Mouse (Mus musculus): ENCODE data around the gene Olfr522. TPM values are rescaled to one million over a fixed set of nuclear protein-coding genes. Genes with fewer than 3 reads are reported as not detected.

Gene Olfr522
- polyA plus RNA-seq, 1 experiment from 2014 or later, result not detected

GRCm38 (mm10) chr7:140122765-140123164 is 41.8 kb downstream of the Olfr522 start:
- Histone ChIP-seq H3K27me3 (ENCODE audit: insufficient read depth, poor library complexity, severe bottlenecking) (no peaks in the 10 kb centered on the region), H3K4me1 (peaks cover 13% of the 10 kb centered on the region), H3K27ac (no peak overlapping the region), H3K36me3 (no peaks in the 10 kb centered on the region), H3K4me3 (no peak overlapping the region), H3K9me3 (no peaks in the 10 kb centered on the region)
- 27% methylated on average over 4 of the region's 4 CpGs for WGBS
- DNase-seq (ENCODE audit: low spot score), result no peak

- no peak for DNase-seq (ENCODE audit: low spot score)
- Histone ChIP-seq H3K4me3 (no peak overlapping the region), H3K27me3 (ENCODE audit: insufficient read depth, poor library complexity, severe bottlenecking) (no peaks in the 10 kb centered on the region), H3K4me1 (peaks cover 8% of the 10 kb centered on the region; the same call in 1 of the 2 replicates), H3K36me3 (no peaks in the 10 kb centered on the region), H3K9me3 (no peaks in the 10 kb centered on the region), H3K27ac (no peak overlapping the region)
- WGBS, result 71% methylated on average over 13 of the region's 13 CpGs
Observed at GRCm38 (mm10) chr7:140121338-140121910, 43.1 kb downstream of the Olfr522 start.

- 84% methylated on average over 2 of the region's 2 CpGs for WGBS
- Histone ChIP-seq H3K4me3 (no peak overlapping the region), H3K27me3 (ENCODE audit: insufficient read depth, poor library complexity, severe bottlenecking) (no peaks in the 10 kb centered on the region), H3K27ac (no peak overlapping the region), H3K9me3 (no peaks in the 10 kb centered on the region), H3K36me3 (no peaks in the 10 kb centered on the region), H3K4me1 (peaks cover 6% of the 10 kb centered on the region; the same call in 1 of the 2 replicates)
- no peak for DNase-seq (ENCODE audit: low spot score)
Observed at GRCm38 (mm10) chr7:140120484-140120883, 44.1 kb downstream of the Olfr522 start.

GRCm38 (mm10) chr7:140116329-140117054 is 48.1 kb downstream of the Olfr522 start, which contains the start of gene Echs1:
Gene Echs1 (minus strand): TSS chr7:140116476.
- H3K9me3 ChIP-seq, result no peaks in the 10 kb centered on the region
- peaks cover 14% of the 10 kb centered on the region for H3K36me3 ChIP-seq
- H3K4me1 ChIP-seq, result peaks cover 5% of the 10 kb centered on the region; the same call in 1 of the 2 replicates
- no peaks in the 10 kb centered on the region for H3K27me3 ChIP-seq (ENCODE audit: insufficient read depth, poor library complexity, severe bottlenecking)
- peak within 1 kb of the TSS; percentile 94 for H3K27ac ChIP-seq
- DNase-seq (ENCODE audit: low spot score), result peak; percentile 95
- 4% methylated on average over 28 of the region's 28 CpGs for WGBS
- H3K4me3 ChIP-seq, result peak within 1 kb of the TSS; percentile 81

- WGBS, result 2% methylated on average over 23 of the region's 23 CpGs
- Histone ChIP-seq H3K9me3 (no peaks in the 10 kb centered on the region), H3K27ac (peak within 1 kb of the TSS; percentile 94), H3K4me3 (peak within 1 kb of the TSS; percentile 81), H3K4me1 (peaks cover 5% of the 10 kb centered on the region; the same call in 1 of the 2 replicates), H3K27me3 (ENCODE audit: insufficient read depth, poor library complexity, severe bottlenecking) (no peaks in the 10 kb centered on the region), H3K36me3 (peaks cover 21% of the 10 kb centered on the region)
- no peak for DNase-seq (ENCODE audit: low spot score)
Observed at GRCm38 (mm10) chr7:140115583-140116328, 48.8 kb downstream of the Olfr522 start, which contains the start of gene Paox. Gene Paox (plus strand): TSS chr7:140115799.

- no peak overlapping the region for H3K27ac ChIP-seq
- peaks cover 60% of the 10 kb centered on the region for H3K36me3 ChIP-seq
- DNase-seq (ENCODE audit: low spot score), result no peak
- no peaks in the 10 kb centered on the region for H3K9me3 ChIP-seq
- peaks cover 5% of the 10 kb centered on the region; the same call in 1 of the 2 replicates for H3K4me1 ChIP-seq
- no peak overlapping the region for H3K4me3 ChIP-seq
- WGBS, result 71% methylated on average over 3 of the region's 3 CpGs
- H3K27me3 ChIP-seq (ENCODE audit: insufficient read depth, poor library complexity, severe bottlenecking), result no peaks in the 10 kb centered on the region
Observed at GRCm38 (mm10) chr7:140111943-140112342, 52.6 kb downstream of the Olfr522 start.

Other genes with a start within 250 kb of the Olfr522 start
- gene Utf1, start 221.0 kb downstream of the Olfr522 start, polyA plus RNA-seq (2016; fragmentation: Nextera tagmentation; extraction: Ambion mirVana), result 0.14 TPM in 1 of 2 replicates, not detected in the other
- 0.33 TPM in 1 of 2 replicates, not detected in the other for gene 6430531B16Rik, start 186.0 kb downstream of the Olfr522 start, polyA plus RNA-seq (2016; fragmentation: Nextera tagmentation; extraction: Ambion mirVana)
- gene Adam8, start 172.2 kb downstream of the Olfr522 start, polyA plus RNA-seq (2016; fragmentation: Nextera tagmentation; extraction: Ambion mirVana), result 0.57 and 1.3 TPM in 2 replicates
- gene Zfp511, start 128.4 kb downstream of the Olfr522 start, polyA plus RNA-seq (2016; fragmentation: Nextera tagmentation; extraction: Ambion mirVana), result 36.8 and 36.9 TPM in 2 replicates
- gene Tubgcp2, start 128.1 kb downstream of the Olfr522 start, polyA plus RNA-seq (2016; fragmentation: Nextera tagmentation; extraction: Ambion mirVana), result 50.8 and 55.4 TPM in 2 replicates
- not detected in 2 replicates for gene Msx3, start 115.7 kb downstream of the Olfr522 start, polyA plus RNA-seq (2016; fragmentation: Nextera tagmentation; extraction: Ambion mirVana)
- gene Caly, start 82.2 kb downstream of the Olfr522 start, polyA plus RNA-seq (2016; fragmentation: Nextera tagmentation; extraction: Ambion mirVana), result 0.30 and 0.45 TPM in 2 replicates
- not detected in 2 replicates for gene Prap1, start 71.4 kb downstream of the Olfr522 start, polyA plus RNA-seq (2016; fragmentation: Nextera tagmentation; extraction: Ambion mirVana)
- 41.0 and 59.9 TPM in 2 replicates for gene Fuom, start 62.3 kb downstream of the Olfr522 start, polyA plus RNA-seq (2016; fragmentation: Nextera tagmentation; extraction: Ambion mirVana)
- gene Paox, start 49.0 kb downstream of the Olfr522 start, polyA plus RNA-seq (2016; fragmentation: Nextera tagmentation; extraction: Ambion mirVana), result 20.1 and 20.2 TPM in 2 replicates
- 171 and 175 TPM in 2 replicates for gene Echs1, start 48.3 kb downstream of the Olfr522 start, polyA plus RNA-seq (2016; fragmentation: Nextera tagmentation; extraction: Ambion mirVana)
- 29.3 and 35.7 TPM in 2 replicates for gene Mtg1, start 27.2 kb downstream of the Olfr522 start, polyA plus RNA-seq (2016; fragmentation: Nextera tagmentation; extraction: Ambion mirVana)
- 0.10 TPM in 1 of 2 replicates, not detected in the other for gene Sprn, start 9.9 kb downstream of the Olfr522 start, polyA plus RNA-seq (2016; fragmentation: Nextera tagmentation; extraction: Ambion mirVana)
- gene Olfr523, start 8.5 kb upstream of the Olfr522 start, polyA plus RNA-seq (2016; fragmentation: Nextera tagmentation; extraction: Ambion mirVana), result not detected in 2 replicates
- not detected in 2 replicates for gene Olfr524, start 41.2 kb upstream of the Olfr522 start, polyA plus RNA-seq (2016; fragmentation: Nextera tagmentation; extraction: Ambion mirVana)
- gene Cd163l1, start 53.5 kb upstream of the Olfr522 start, polyA plus RNA-seq (2016; fragmentation: Nextera tagmentation; extraction: Ambion mirVana), result not detected in 2 replicates
- not detected in 2 replicates for gene 5830411N06Rik, start 82.5 kb upstream of the Olfr522 start, polyA plus RNA-seq (2016; fragmentation: Nextera tagmentation; extraction: Ambion mirVana)
- not detected in 2 replicates for gene Olfr525, start 156.1 kb upstream of the Olfr522 start, polyA plus RNA-seq (2016; fragmentation: Nextera tagmentation; extraction: Ambion mirVana)
- gene Olfr527, start 169.3 kb upstream of the Olfr522 start, polyA plus RNA-seq (2016; fragmentation: Nextera tagmentation; extraction: Ambion mirVana), result not detected in 2 replicates
- not detected in 2 replicates for gene Olfr60, start 196.9 kb upstream of the Olfr522 start, polyA plus RNA-seq (2016; fragmentation: Nextera tagmentation; extraction: Ambion mirVana)
- gene Olfr530, start 211.6 kb upstream of the Olfr522 start, polyA plus RNA-seq (2016; fragmentation: Nextera tagmentation; extraction: Ambion mirVana), result not detected in 2 replicates
- not detected in 2 replicates for gene Olfr531, start 238.2 kb upstream of the Olfr522 start, polyA plus RNA-seq (2016; fragmentation: Nextera tagmentation; extraction: Ambion mirVana)

Measured in heart, embryonic 10.5 days (tissue).